Mouse (Mus musculus) forebrain, embryonic 12.5 days (tissue): ENCODE measurements around the gene Cacng6. TPM values are rescaled to one million over a fixed set of nuclear protein-coding genes. Genes with fewer than 3 reads are reported as not detected.
A peak's percentile ranks its signal among the peaks of the same experiment; 100 is the strongest.

ENCODE experiments used
- ATAC-seq: fragments of 200-750 bp; cut with Nextera tagmentation; 2 replicates; pipeline ENCODE4 v1.8.0; 2017; ENCODE audit warnings: moderate TSS enrichment; ENCODE audit not compliant: low FRiP score
- H3K27ac ChIP-seq: fragments of 300-500 bp; sonication (generic); 2 replicates; pipeline ENCODE4 v1.5.1; 2016; ENCODE audit warnings: mild to moderate bottlenecking
- H3K27me3 ChIP-seq: fragments of 300-500 bp; sonication (generic); 2 replicates; pipeline ENCODE4 v1.6.1; 2016; ENCODE audit warnings: mild to moderate bottlenecking
- H3K36me3 ChIP-seq: fragments of 300-500 bp; sonication (generic); replicated peaks from 2 replicates; pipeline ENCODE4 v1.6.1; 2016; ENCODE audit warnings: mild to moderate bottlenecking
- H3K4me1 ChIP-seq: fragments of 300-500 bp; sonication (generic); 2 replicates; pipeline ENCODE4 v1.6.1; 2016
- H3K4me2 ChIP-seq: fragments of 300-500 bp; sonication (generic); 2 replicates; pipeline ENCODE4 v1.6.1; 2016; ENCODE audit warnings: mild to moderate bottlenecking, moderate library complexity
- H3K4me3 ChIP-seq: fragments of 300-500 bp; sonication (generic); replicated peaks from 2 replicates; pipeline ENCODE4 v1.5.1; 2016; ENCODE audit warnings: mild to moderate bottlenecking
- H3K9ac ChIP-seq: fragments of 300-500 bp; sonication (generic); 2 replicates; pipeline ENCODE4 v1.6.1; 2016; ENCODE audit warnings: mild to moderate bottlenecking
- H3K9me3 ChIP-seq: fragments of 300-500 bp; sonication (generic); 2 replicates; pipeline ENCODE4 v1.6.1; 2016
- WGBS: fragments of 180-500 bp; shearing (Covaris S2); methylation state at CpG from one replicate; pipeline ENCODE4 v1.1.7; 2016; 5-methylcytosine and 5-hydroxymethylcytosine counted together
- microRNA-seq: library from miRNA; unstranded; fragments of <30 nt; microRNA quantifications from one replicate; pipeline ENCODE4, GENCODE M21; 2017
- polyA plus RNA-seq: library from polyadenylated mRNA; unstranded; fragments of >200 nt; fragmentation: Nextera tagmentation; extraction: Ambion mirVana; gene quantifications from 2 replicates; pipeline ENCODE4 v1.2.1, GENCODE M21; 2016

Gene Cacng6
- polyA plus RNA-seq, 1 experiment from 2014 or later: 0.22 TPM

DNA sequence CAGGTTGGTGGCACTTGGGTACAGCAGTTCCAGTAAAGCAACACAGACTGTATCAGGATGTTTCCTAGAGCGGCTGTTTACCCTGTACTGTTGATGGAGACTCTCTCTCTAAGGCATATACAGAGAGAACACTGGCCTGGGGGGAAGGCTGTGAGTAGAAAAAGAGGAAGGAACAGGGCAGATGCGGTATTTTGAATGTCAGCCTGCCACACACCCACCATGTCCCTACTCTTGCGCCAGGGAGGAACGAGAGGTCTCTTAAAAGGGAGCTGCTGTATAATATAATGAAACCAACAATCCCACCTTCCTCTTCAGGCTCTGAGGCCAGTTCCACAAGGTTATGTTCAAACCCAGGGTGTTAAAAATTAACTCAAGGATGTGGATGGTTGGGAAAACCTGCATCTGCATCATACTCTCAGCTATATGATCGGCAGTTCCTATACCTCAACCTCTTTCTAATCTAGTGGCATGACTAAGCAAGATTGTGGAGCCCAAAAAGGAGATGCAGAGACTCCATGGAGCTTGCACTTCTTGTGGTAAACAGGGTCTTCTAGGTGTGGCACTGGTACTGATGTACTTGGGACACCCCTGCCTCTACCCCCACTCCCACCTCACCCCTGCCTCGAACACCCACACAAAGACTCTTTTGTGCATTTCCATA is 58.1 kb downstream of the Cacng6 start:
- Histone ChIP-seq H3K9ac (no peak overlapping the region), H3K9me3 (peaks cover 11% of the 10 kb centered on the region; the same call in 1 of the 2 replicates), H3K27me3 (no peaks in the 10 kb centered on the region), H3K4me2 (no peak overlapping the region), H3K27ac (no peak overlapping the region), H3K4me3 (no peak overlapping the region), H3K4me1 (no peaks in the 10 kb centered on the region), H3K36me3 (no peaks in the 10 kb centered on the region)
- no peak for ATAC-seq
- 90% methylated on average over 6 of the region's 6 CpGs for WGBS

Small RNA genes within 50 kb of the gene (microRNA-seq; reads per million reads assigned to microRNA genes)
- 48.8 reads per million, percentile 44 among the genes with 10 or more reads in this experiment for gene Gm23450

Other genes starting within 250 kb of the Cacng6 start
- gene Nlrp12, start 174.5 kb upstream of the Cacng6 start, polyA plus RNA-seq: not detected in 2 replicates
- 21.3 and 23.2 TPM in 2 replicates for gene Myadm, start 135.1 kb upstream of the Cacng6 start, polyA plus RNA-seq
- 0.73 and 2.4 TPM in 2 replicates for gene Prkcg, start 135.0 kb upstream of the Cacng6 start, polyA plus RNA-seq
- 3.9 and 4.0 TPM in 2 replicates for gene Cacng7, start 91.2 kb upstream of the Cacng6 start, polyA plus RNA-seq
- 6.3 and 8.2 TPM in 2 replicates for gene Cacng8, start 33.5 kb upstream of the Cacng6 start, polyA plus RNA-seq
- not detected in 2 replicates for gene Tarm1, start 78.4 kb downstream of the Cacng6 start, polyA plus RNA-seq
- gene Oscar, start 192.0 kb downstream of the Cacng6 start, polyA plus RNA-seq: 0.18 and 0.38 TPM in 2 replicates
- gene Ndufa3, start 193.2 kb downstream of the Cacng6 start, polyA plus RNA-seq: 304 and 322 TPM in 2 replicates
- gene Tfpt, start 205.7 kb downstream of the Cacng6 start, polyA plus RNA-seq: 32.0 and 34.4 TPM in 2 replicates
- gene Prpf31, start 205.8 kb downstream of the Cacng6 start, polyA plus RNA-seq: 140 and 149 TPM in 2 replicates
- gene Cnot3, start 221.1 kb downstream of the Cacng6 start, polyA plus RNA-seq: 62.6 and 71.7 TPM in 2 replicates
- gene Leng1, start 241.6 kb downstream of the Cacng6 start, polyA plus RNA-seq: 20.4 and 21.7 TPM in 2 replicates